Mouse (Mus musculus) stomach, embryonic 16.5 days (tissue): ENCODE measurements at regions not wholly inside any gene's neighbourhood (a gene's known extent, or its start where the extent isn't known, plus 50 kb on each side); places are given as distances from the start of the nearest gene placed in this dataset.

Source experiments
- ATAC-seq: fragments of 200-750 bp; cut with Nextera tagmentation; 2 replicates; pipeline ENCODE4 v1.8.0; 2017; ENCODE audit warnings: moderate number of reproducible peaks, moderate TSS enrichment; ENCODE audit not compliant: insufficient read depth, low FRiP score
- H3K27ac ChIP-seq: fragments of 300-500 bp; sonication (generic); 2 replicates; pipeline ENCODE4 v1.5.1; 2014; ENCODE audit warnings: low read length
- H3K27me3 ChIP-seq: fragments of 300-500 bp; sonication (generic); 2 replicates; pipeline ENCODE4 v1.6.1; 2014; ENCODE audit warnings: low read length, control low read depth, mixed read lengths; ENCODE audit not compliant: control insufficient read depth, insufficient read depth
- H3K36me3 ChIP-seq: fragments of 300-500 bp; sonication (generic); 2 replicates; pipeline ENCODE4 v1.6.1; 2014; ENCODE audit warnings: low read length; ENCODE audit not compliant: control insufficient read depth, insufficient read depth
- H3K4me1 ChIP-seq: fragments of 300-500 bp; sonication (generic); 2 replicates; pipeline ENCODE4 v1.6.1; 2014; ENCODE audit warnings: low read length, control low read depth, mixed read lengths; ENCODE audit not compliant: control insufficient read depth, insufficient read depth
- H3K4me2 ChIP-seq: fragments of 300-500 bp; sonication (generic); 2 replicates; pipeline ENCODE4 v1.6.1; 2014; ENCODE audit warnings: low read depth, low read length, mixed read lengths
- H3K4me3 ChIP-seq: fragments of 300-500 bp; sonication (generic); replicated peaks from 2 replicates; pipeline ENCODE4 v1.5.1; 2014; ENCODE audit warnings: mild to moderate bottlenecking, low read length
- H3K9ac ChIP-seq: fragments of 300-500 bp; sonication (generic); 2 replicates; pipeline ENCODE4 v1.6.1; 2014; ENCODE audit warnings: low read length
- H3K9me3 ChIP-seq: fragments of 300-500 bp; sonication (generic); replicated peaks from 2 replicates; pipeline ENCODE4 v1.6.1; 2016; ENCODE audit warnings: low read length, control low read depth; ENCODE audit not compliant: control insufficient read depth
- WGBS: fragments of 180-500 bp; shearing (Covaris S2); extraction: QIAGEN DNeasy Blood & Tissue Kit; methylation state at CpG from one replicate; pipeline ENCODE4 v1.1.7; 2014; 5-methylcytosine and 5-hydroxymethylcytosine counted together

DNA sequence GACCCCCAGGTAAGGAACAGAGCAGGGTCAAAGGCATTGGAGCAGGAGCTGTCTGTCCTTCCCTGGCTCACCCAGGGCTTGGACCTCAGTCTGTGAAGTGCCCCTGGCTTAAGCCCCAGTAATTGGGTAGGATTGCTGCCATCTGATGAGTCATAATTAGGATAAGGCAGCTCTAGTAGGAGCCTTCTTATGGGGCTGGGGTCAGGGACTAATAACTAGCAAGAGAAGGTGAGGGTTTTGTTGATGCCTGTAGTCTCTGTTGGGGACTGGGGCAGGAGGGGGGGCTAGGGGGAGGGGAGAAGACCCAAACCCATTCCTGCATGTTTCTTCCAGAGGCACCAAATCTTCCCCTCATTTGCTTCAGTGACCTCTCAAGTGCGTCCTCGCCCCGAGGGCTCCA, 172.4 kb upstream of the Mki67 start:
- Histone ChIP-seq H3K9ac (peak overlapping the region; percentile 8; the same call in 1 of the 2 replicates), H3K27ac (no peak overlapping the region), H3K4me1 (no peaks in the 10 kb centered on the region; the same call in 1 of the 2 replicates), H3K4me3 (no peak overlapping the region), H3K4me2 (0 out of 2 replicates have a peak overlapping the region, but pooled peaks have one; percentile 27), H3K36me3 (no peaks in the 10 kb centered on the region), H3K9me3 (no peaks in the 10 kb centered on the region; the same call in 1 of the 2 replicates), H3K27me3 (no peaks in the 10 kb centered on the region)
- 38% methylated on average over 3 of the region's 3 CpGs for WGBS
- no peak for ATAC-seq

DNA sequence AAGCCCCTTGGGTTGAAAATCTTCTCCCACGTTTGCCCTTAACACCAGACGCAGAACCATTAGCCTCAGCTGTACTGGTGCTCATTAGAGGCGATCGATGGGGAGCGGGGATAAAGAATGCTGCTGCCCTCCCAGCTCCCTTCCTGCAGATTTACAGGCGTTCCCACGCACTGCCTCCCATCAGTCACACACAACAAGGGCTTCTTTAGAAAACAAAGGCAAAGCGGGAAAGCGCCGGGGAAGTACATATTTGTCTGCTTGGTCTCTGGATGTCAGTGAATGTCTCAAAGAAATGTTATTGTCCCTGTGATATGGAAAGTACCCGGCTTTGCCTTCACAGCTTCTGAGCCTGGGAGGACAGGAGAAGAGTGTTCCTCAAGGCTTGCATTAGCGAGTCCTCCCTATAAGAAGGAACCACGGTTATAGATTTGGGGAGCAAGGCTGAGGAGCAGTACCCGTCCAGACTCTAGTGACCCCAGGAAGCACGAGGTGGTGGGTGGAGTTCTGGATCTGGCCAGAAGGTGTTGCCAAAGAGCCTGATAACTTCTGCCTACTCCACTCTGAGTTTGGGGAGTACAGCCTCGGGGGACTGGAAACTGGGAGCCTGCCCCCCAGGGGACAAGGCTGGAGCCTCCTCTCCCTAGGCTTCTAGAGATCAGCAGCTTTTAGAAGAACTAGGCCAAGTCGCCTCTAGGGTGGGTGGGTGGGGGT, 173.0 kb upstream of the Mki67 start:
- 18% methylated on average over 17 of the region's 17 CpGs for WGBS
- H3K36me3 ChIP-seq = no peaks in the 10 kb centered on the region
- no peak overlapping the region for H3K27ac ChIP-seq
- H3K4me1 ChIP-seq = no peaks in the 10 kb centered on the region; the same call in 1 of the 2 replicates
- H3K4me2 ChIP-seq = peak overlapping the region; percentile 27
- no peak overlapping the region for H3K4me3 ChIP-seq
- H3K9ac ChIP-seq = peak overlapping the region; percentile 8; the same call in 1 of the 2 replicates
- 0 out of 2 replicates have a peak, but pooled peaks have one; percentile 21 for ATAC-seq
- no peaks in the 10 kb centered on the region; the same call in 1 of the 2 replicates for H3K9me3 ChIP-seq
- H3K27me3 ChIP-seq = no peaks in the 10 kb centered on the region

DNA sequence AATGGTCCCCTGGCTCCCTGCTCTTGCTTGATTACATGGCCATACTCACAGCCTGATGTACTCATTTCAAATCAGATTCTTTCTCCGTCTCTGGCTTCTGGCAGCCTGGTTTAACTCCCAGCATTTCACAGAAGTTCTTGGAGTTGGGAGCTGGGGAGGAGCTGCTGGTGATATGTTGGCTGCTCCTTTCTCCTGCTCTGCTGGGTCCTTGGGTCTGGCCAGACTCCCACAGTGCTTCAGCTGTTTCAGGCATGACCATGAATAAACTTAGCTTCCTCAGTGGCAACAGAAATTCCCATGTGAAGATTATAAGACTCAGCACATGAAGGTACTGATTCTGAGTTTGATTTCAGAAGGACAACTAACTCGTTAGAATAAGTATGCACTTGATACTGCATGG, 182.7 kb upstream of the Mki67 start:
- H3K27ac ChIP-seq = no peak overlapping the region
- ATAC-seq = no peak
- H3K36me3 ChIP-seq = no peaks in the 10 kb centered on the region
- no peak overlapping the region for H3K9ac ChIP-seq
- H3K27me3 ChIP-seq = no peaks in the 10 kb centered on the region
- H3K4me2 ChIP-seq = no peak overlapping the region
- H3K4me3 ChIP-seq = no peak overlapping the region
- 65% methylated on average over 2 of the region's 2 CpGs for WGBS
- H3K9me3 ChIP-seq = no peaks in the 10 kb centered on the region
- H3K4me1 ChIP-seq = peaks cover 4% of the 10 kb centered on the region; the same call in 1 of the 2 replicates

DNA sequence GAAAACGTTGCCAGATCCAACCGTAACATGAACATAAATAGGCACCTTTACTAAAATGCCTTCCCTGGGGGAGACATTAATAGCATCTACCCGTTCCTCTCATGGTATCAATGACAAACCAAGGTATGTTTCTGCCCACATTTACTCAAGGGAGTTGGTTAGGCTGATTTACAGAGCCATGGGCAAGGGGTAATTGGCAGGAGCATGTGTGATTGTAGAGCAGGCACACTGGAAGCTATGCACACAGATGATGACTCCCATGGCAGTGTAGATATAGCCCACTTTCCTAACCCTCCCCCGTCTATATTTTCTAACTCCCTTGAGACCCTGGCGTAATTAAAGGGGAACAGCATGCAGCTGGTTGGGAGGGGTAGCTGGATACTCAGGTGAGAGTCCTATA, 183.6 kb upstream of the Mki67 start:
- H3K36me3 ChIP-seq = no peaks in the 10 kb centered on the region
- H3K4me2 ChIP-seq = no peak overlapping the region
- no peaks in the 10 kb centered on the region for H3K27me3 ChIP-seq
- H3K9me3 ChIP-seq = no peaks in the 10 kb centered on the region
- ATAC-seq = no peak
- H3K9ac ChIP-seq = no peak overlapping the region
- no peak overlapping the region for H3K27ac ChIP-seq
- H3K4me3 ChIP-seq = no peak overlapping the region
- WGBS = 87% methylated on average over 5 of the region's 5 CpGs
- H3K4me1 ChIP-seq = peaks cover 4% of the 10 kb centered on the region; the same call in 1 of the 2 replicates

DNA sequence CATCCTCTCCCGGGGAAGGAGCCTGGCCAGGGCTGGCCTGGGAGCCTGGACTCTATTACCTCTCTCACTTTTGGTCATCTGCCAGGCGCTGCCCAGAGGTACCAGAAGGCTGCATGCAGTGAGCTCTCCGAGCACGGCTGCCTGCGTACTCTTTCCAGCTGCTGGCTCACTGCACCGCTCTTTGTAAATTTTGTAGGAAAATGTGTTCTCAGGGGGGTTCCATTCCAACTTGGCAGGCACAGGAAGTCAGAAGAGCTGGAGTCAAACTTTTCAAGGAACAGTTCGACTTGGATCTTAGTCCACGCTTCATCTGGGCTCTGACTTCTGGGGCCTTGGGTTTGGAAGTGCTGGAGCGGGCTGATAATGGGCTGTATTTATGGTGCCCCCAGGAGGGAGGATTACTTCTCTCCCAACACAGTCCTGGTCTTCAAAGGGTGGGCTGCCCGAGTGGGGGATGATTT, 184.7 kb upstream of the Mki67 start:
- H3K4me3 ChIP-seq = no peak overlapping the region
- H3K9ac ChIP-seq = no peak overlapping the region
- no peaks in the 10 kb centered on the region for H3K27me3 ChIP-seq
- no peaks in the 10 kb centered on the region for H3K9me3 ChIP-seq
- peak overlapping the region; percentile 28; the same call in 1 of the 2 replicates for H3K27ac ChIP-seq
- ATAC-seq = peak; percentile 44; the same call in 1 of the 2 replicates
- H3K36me3 ChIP-seq = no peaks in the 10 kb centered on the region
- H3K4me2 ChIP-seq = no peak overlapping the region
- 24% methylated on average over 10 of the region's 10 CpGs for WGBS
- peaks cover 4% of the 10 kb centered on the region; the same call in 1 of the 2 replicates for H3K4me1 ChIP-seq

DNA sequence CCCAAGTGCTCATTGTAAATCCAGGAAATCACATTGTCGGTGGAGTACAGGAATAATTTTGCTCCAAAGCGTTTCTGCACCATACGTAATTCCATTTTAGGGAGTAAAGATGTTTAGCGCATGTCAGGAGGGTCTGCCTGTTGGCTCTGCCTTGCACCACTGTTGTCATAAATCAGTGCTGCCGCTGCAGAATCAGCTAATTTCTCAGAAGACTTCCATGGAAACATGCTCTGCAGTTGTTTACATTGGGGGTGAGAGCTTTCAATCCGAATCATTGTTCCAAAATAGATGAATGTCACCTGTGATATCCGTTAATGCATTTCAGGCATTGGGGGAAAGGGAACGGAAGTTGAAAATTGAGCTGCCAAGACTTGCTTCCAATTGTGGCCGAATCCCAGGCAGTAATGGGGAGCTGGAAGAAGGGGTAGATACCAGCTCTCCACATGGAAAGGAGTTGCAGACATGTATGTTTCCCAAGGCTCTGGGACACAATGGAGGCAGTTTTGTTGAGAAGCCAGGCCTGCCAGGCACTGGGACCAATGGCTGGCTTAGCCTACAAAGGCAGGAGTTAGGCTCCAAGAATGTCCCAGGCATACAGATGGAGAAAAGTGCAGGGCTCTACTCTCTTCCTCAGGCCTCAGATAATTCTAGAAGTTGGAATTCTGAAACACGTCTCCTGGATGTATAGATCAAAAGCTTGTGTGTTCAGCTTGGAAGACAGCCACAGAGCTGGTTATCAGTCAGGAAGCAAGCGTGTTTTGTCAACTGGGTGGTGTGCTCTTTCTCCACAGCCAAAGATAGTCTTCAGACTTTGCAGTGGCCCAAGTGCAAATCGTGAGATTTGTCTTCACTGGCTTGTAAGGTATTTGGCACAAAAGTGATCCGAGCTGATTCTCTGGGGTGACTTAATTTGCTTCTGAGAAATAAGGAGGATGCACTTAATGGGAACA, 186.2 kb upstream of the Mki67 start:
- H3K36me3 ChIP-seq = no peaks in the 10 kb centered on the region
- no peak overlapping the region for H3K4me3 ChIP-seq
- no peak for ATAC-seq
- no peaks in the 10 kb centered on the region for H3K9me3 ChIP-seq
- H3K27me3 ChIP-seq = no peaks in the 10 kb centered on the region
- 36% methylated on average over 13 of the region's 13 CpGs for WGBS
- peaks cover 4% of the 10 kb centered on the region; the same call in 1 of the 2 replicates for H3K4me1 ChIP-seq
- peak overlapping the region; percentile 29; the same call in 1 of the 2 replicates for H3K27ac ChIP-seq
- no peak overlapping the region for H3K4me2 ChIP-seq
- H3K9ac ChIP-seq = no peak overlapping the region

DNA sequence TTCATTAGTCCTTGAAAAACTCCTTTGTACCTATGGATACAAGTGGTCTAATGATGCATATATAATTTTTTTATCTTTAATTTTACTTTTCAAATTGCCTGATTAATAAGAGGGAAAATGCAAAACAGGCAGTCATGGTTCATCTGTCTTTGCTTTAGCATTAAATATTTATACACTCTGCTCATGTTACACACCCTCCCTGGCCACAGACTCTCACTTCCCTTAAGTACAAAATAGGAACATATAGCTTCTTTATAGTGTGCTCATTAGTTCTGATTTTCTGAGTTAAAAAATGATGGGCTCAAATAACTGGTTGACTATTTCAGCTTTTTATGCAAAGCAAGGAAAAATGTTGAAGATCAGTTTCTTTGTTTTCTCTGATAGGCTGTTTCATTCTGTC, 195.2 kb upstream of the Mki67 start:
- ATAC-seq = no peak
- H3K9ac ChIP-seq = no peak overlapping the region
- H3K4me1 ChIP-seq = no peaks in the 10 kb centered on the region
- H3K27ac ChIP-seq = no peak overlapping the region
- no peaks in the 10 kb centered on the region for H3K27me3 ChIP-seq
- no peak overlapping the region for H3K4me3 ChIP-seq
- no peaks in the 10 kb centered on the region for H3K36me3 ChIP-seq
- H3K9me3 ChIP-seq = no peaks in the 10 kb centered on the region
- no peak overlapping the region for H3K4me2 ChIP-seq

DNA sequence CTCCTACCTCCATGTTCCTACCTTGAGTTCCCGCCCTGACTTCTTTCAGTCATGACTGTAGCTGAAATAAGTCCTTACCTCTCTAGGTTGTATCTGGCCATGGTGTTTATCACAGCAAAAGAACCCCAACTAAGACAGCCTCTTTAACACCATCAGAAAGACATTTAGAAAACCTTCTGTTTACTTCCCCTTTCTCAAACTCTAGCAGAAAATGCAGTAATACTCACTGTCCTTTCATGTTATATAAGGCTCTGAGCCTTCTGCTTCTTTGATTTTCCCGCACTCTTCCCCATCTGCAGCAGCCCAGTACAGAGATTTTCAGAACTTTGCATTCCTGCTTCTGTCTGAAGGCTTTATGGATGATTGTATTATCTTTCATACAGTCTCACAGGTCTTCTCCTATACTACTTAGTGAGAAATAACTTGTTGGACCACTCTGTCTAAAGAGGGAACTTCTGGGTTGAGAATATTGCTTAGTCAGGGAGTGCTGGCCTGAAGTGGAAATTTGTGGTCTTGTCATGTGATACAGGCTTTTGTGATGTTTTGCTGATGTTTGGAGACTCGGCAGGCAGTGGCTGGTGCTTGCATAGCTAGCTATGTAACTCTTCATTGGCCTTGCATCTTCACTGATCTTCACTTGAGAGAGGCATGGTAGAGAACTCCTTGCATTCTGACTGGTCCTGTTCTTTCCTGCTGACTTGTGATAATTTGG, 197.9 kb upstream of the Mki67 start:
- no peaks in the 10 kb centered on the region for H3K9me3 ChIP-seq
- no peak overlapping the region for H3K4me2 ChIP-seq
- no peak overlapping the region for H3K9ac ChIP-seq
- no peaks in the 10 kb centered on the region for H3K4me1 ChIP-seq
- no peak overlapping the region; the same call in 1 of the 2 replicates for H3K27ac ChIP-seq
- H3K27me3 ChIP-seq = no peaks in the 10 kb centered on the region
- 80% methylated on average over 3 of the region's 3 CpGs for WGBS
- H3K36me3 ChIP-seq = no peaks in the 10 kb centered on the region
- no peak for ATAC-seq
- no peak overlapping the region for H3K4me3 ChIP-seq
